Mouse (Mus musculus) hindbrain, embryonic 12.5 days (tissue): Measurements from ENCODE around the gene Mettl13. TPM values are rescaled to one million over a fixed set of nuclear protein-coding genes. Genes with fewer than 3 reads are reported as not detected.

Experiments
- ATAC-seq: fragments of 200-750 bp; cut with Nextera tagmentation; 2 replicates; pipeline ENCODE4 v1.8.0; 2017; ENCODE audit warnings: moderate TSS enrichment; ENCODE audit not compliant: low FRiP score
- H3K27ac ChIP-seq: fragments of 300-500 bp; sonication (generic); 2 replicates; pipeline ENCODE4 v1.5.1; 2016; ENCODE audit warnings: mild to moderate bottlenecking
- H3K27me3 ChIP-seq: fragments of 300-500 bp; sonication (generic); 2 replicates; pipeline ENCODE4 v1.6.1; 2016; ENCODE audit warnings: mild to moderate bottlenecking
- H3K36me3 ChIP-seq: fragments of 300-500 bp; sonication (generic); 2 replicates; pipeline ENCODE4 v1.6.1; 2016; ENCODE audit warnings: mild to moderate bottlenecking
- H3K4me1 ChIP-seq: fragments of 300-500 bp; sonication (generic); 2 replicates; pipeline ENCODE4 v1.6.1; 2016
- H3K4me2 ChIP-seq: fragments of 300-500 bp; sonication (generic); replicated peaks from 2 replicates; pipeline ENCODE4 v1.6.1; 2016; ENCODE audit warnings: mild to moderate bottlenecking
- H3K4me3 ChIP-seq: fragments of 300-500 bp; sonication (generic); 2 replicates; pipeline ENCODE4 v1.5.1; 2016; ENCODE audit warnings: mild to moderate bottlenecking
- H3K9ac ChIP-seq: fragments of 300-500 bp; sonication (generic); 2 replicates; pipeline ENCODE4 v1.6.1; 2016; ENCODE audit warnings: mild to moderate bottlenecking, moderate library complexity
- H3K9me3 ChIP-seq: fragments of 300-500 bp; sonication (generic); replicated peaks from 2 replicates; pipeline ENCODE4 v1.6.1; 2016; ENCODE audit warnings: mild to moderate bottlenecking
- WGBS: fragments of 180-500 bp; shearing (Covaris S2); methylation state at CpG from one replicate; pipeline ENCODE4 v1.1.7; 2016; 5-methylcytosine and 5-hydroxymethylcytosine counted together
- polyA plus RNA-seq: library from polyadenylated mRNA; unstranded; fragments of >200 nt; fragmentation: Nextera tagmentation; extraction: Ambion mirVana; gene quantifications from 2 replicates; pipeline ENCODE4 v1.2.1, GENCODE M21; 2016

The Mettl13 gene
- polyA plus RNA-seq, 1 experiment from 2014 or later = 21.9 TPM

DNA sequence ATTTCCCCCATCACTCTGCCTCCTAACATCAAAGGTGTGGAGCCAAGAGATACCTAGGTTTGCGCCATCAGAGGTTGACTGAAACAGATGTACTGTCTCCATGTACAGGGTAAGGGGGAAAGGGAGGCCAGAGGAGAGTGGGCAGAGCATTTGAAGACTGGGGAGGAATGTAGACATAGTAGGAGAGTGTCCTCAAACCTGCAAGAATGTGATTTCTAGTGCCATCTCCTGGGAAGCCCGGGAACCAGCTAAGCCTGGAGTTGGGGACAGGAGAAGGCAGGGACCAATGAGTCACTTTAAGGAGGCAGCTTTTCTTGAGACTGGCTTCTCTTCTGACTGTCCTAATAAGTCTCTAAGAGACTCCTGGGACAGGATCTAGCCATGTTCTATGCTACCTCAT is 18.7 kb downstream of the Mettl13 start:
- Histone ChIP-seq H3K9ac (no peak overlapping the region), H3K4me3 (no peak overlapping the region), H3K36me3 (peaks cover 33% of the 10 kb centered on the region), H3K4me2 (no peak overlapping the region), H3K27ac (no peak overlapping the region), H3K27me3 (0 out of 2 replicates have a peak, but pooled peaks cover 6% of the 10 kb centered on the region), H3K9me3 (peaks cover 3% of the 10 kb centered on the region), H3K4me1 (no peaks in the 10 kb centered on the region)
- WGBS = 66% methylated on average over 2 of the region's 2 CpGs
- ATAC-seq = no peak

DNA sequence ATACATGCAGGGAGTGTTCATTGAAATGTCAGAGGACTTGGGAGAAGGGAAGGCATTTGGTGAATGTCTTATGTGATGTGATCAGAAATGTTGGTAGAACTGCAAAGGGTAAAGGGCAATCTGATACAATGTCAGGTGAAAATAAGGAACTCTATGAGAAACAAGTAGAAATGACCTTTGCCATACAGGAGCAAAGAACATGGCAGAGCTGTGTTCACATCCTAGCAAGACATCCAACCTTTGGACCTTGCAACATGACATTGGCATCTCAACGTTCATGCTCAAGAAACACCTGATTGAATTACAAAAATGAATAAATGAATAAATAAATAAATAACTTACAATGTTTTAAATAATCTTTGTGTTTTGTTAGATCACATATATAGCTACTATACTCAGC is 33.2 kb downstream of the Mettl13 start:
- Histone ChIP-seq H3K9me3 (no peaks in the 10 kb centered on the region), H3K27me3 (no peaks in the 10 kb centered on the region), H3K4me1 (no peaks in the 10 kb centered on the region), H3K27ac (no peak overlapping the region), H3K9ac (no peak overlapping the region), H3K4me2 (no peak overlapping the region), H3K36me3 (no peaks in the 10 kb centered on the region), H3K4me3 (no peak overlapping the region)
- ATAC-seq = no peak
- WGBS = 83% methylated on average over 1 of the region's 1 CpGs

DNA sequence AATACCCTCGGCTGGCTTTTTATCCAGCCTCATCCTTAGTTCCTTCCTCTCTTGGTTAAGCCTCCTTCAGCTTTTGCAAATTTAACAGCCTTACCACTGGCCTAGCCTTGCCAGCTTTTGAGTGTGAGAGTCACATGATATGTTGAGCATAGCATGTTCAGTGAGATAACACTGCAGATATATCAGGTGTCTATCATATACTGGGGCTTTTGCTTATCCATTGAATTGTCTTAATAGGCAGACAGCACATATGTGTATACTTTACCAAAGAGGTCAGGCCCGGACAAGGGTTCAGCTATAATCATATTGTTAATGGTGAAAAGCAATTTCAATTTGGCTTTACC is 38.4 kb downstream of the Mettl13 start:
- ATAC-seq = no peak

DNA sequence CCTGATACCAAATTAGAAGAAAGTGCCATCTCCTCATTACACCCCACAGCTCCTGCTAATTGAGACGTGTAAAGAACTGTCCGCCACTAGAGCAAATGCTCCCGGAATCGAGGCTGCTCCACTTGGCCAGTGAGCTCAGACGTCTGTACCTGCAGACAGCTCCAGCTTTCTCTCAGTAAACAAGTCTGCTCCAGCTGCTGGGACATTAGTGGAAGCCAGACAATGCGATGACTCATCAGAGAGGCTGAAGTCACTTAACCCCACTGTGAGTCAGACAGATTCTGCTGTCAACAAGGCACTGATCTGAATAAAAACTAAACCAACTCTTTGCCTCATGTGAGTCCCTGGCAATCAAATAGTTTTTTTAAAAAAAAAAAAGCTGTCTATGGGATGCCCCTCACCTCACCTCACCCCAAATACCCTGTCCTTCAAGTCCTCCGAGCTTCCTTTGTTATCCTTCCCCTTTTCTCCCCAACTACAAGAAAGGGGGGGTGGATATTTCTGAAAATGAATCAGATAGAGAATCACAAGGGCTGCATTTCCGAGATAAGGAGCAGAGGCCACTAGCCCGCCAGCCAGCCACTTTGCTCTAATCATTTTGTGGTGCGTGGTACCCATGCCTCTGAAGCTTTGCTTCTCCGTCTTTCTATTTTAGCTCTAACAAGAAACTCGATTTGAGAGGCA is 38.9 kb downstream of the Mettl13 start:
- Histone ChIP-seq H3K27ac (no peak overlapping the region), H3K9me3 (no peaks in the 10 kb centered on the region), H3K27me3 (no peaks in the 10 kb centered on the region), H3K4me1 (no peaks in the 10 kb centered on the region), H3K36me3 (no peaks in the 10 kb centered on the region), H3K4me2 (no peak overlapping the region), H3K9ac (no peak overlapping the region), H3K4me3 (no peak overlapping the region)
- WGBS = 62% methylated on average over 12 of the region's 12 CpGs
- no peak for ATAC-seq

More for the DNA sequence above, 38.4 kb downstream of the Mettl13 start:
- WGBS = 84% methylated on average over 2 of the region's 2 CpGs
- no peaks in the 10 kb centered on the region for H3K9me3 ChIP-seq
- no peaks in the 10 kb centered on the region for H3K4me1 ChIP-seq
- H3K36me3 ChIP-seq = no peaks in the 10 kb centered on the region
- no peak overlapping the region for H3K4me3 ChIP-seq
- no peak overlapping the region for H3K27ac ChIP-seq
- H3K4me2 ChIP-seq = no peak overlapping the region
- no peaks in the 10 kb centered on the region for H3K27me3 ChIP-seq
- no peak overlapping the region for H3K9ac ChIP-seq

DNA sequence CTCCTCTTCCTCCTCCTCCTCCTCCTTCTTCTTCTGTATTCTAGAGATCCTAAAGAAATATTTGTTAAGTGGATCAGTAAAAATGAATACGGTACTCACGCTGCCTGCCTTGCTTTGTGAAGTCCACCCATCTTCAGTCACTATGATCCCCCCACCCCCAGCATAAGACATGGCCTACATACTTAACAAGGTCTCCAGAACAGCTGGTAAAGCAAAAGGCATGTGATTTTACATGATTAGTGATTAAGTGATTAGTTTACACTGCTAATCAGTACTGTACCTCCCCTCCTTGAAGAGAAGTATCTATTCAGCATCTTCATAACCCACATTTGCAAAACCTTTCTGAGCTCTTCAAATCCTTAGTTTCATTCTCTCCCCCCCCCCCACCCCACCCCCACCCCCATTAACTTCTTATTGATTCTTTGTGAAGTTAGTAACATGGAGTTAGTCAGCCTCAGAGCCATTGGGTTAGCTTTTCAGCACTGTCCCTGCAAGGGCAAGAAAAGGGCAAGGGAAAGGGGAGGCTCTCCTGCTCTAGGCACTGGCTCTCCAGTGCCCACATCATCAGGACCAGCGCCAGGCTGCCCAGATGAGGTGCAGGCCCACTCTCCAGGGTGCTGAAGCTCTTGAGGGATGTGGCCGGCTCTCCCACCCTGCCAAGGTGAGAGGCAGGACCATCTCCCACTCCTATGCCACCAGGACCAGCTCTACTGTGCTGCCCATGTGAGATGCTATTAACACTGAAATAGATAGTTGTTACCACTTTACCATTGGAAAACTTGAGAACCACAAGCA is 39.9 kb downstream of the Mettl13 start:
- Histone ChIP-seq H3K9me3 (no peaks in the 10 kb centered on the region), H3K4me1 (no peaks in the 10 kb centered on the region), H3K9ac (no peak overlapping the region), H3K27ac (no peak overlapping the region), H3K36me3 (no peaks in the 10 kb centered on the region), H3K4me3 (no peak overlapping the region), H3K4me2 (no peak overlapping the region), H3K27me3 (no peaks in the 10 kb centered on the region)
- no peak for ATAC-seq
- WGBS = 68% methylated on average over 4 of the region's 4 CpGs

DNA sequence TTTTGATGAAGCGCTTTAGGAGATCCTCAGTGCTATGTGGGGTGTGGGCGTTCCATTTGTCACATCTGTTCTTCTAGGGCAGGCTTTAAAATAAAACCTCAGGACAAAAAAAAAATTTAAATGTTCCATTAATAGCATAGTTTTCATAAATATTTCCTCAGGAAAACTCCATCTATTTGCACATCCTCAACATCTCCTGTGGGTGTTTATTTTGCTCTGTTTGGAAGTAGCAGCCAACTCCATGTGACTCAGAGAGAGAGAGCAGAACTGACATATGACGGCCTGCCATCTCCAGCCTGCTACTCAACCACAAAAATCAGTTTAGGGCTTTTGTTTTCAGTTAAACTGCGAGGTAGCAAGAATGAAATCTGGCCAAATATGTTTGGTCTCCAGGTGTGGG is 41.8 kb downstream of the Mettl13 start:
- Histone ChIP-seq H3K36me3 (no peaks in the 10 kb centered on the region), H3K4me1 (no peaks in the 10 kb centered on the region), H3K4me3 (no peak overlapping the region), H3K4me2 (no peak overlapping the region), H3K27ac (no peak overlapping the region), H3K27me3 (no peaks in the 10 kb centered on the region), H3K9ac (no peak overlapping the region), H3K9me3 (no peaks in the 10 kb centered on the region)
- ATAC-seq = no peak
- 87% methylated on average over 4 of the region's 4 CpGs for WGBS

DNA sequence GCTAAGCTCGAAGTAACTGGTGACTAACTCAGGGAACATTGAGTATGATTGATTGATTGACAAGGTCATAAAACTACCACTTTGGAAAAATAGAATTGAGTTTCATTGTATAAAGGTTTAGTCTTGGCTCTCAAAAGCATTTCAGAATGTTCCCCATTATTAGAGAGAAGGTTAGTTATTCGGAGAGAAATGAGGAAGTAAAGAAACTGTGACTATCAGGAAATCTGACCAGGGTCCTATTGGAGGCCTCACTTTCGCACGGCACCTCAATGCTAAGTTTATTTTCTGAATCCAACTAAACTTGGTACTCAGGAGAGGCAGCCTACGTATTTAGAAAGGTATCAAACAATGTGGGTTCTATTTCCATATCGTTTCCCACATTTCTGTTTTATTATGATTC is 42.7 kb downstream of the Mettl13 start:
- Histone ChIP-seq H3K27ac (no peak overlapping the region), H3K9me3 (no peaks in the 10 kb centered on the region), H3K4me2 (no peak overlapping the region), H3K27me3 (no peaks in the 10 kb centered on the region), H3K4me3 (no peak overlapping the region), H3K9ac (no peak overlapping the region), H3K4me1 (no peaks in the 10 kb centered on the region), H3K36me3 (no peaks in the 10 kb centered on the region)
- ATAC-seq = no peak
- WGBS = 88% methylated on average over 6 of the region's 6 CpGs

Other genes with a start within 250 kb of the Mettl13 start
- 25.7 and 28.5 TPM in 2 replicates for gene Dnm3, start 70.5 kb downstream of the Mettl13 start, polyA plus RNA-seq
- gene Vamp4, start 22.0 kb upstream of the Mettl13 start, polyA plus RNA-seq = 68.4 and 74.9 TPM in 2 replicates
- not detected in 2 replicates for gene Myoc, start 90.6 kb upstream of the Mettl13 start, polyA plus RNA-seq
- not detected in 2 replicates for gene Myocos, start 109.7 kb upstream of the Mettl13 start, polyA plus RNA-seq
- gene Prrc2c, start 192.0 kb upstream of the Mettl13 start, polyA plus RNA-seq = 163 and 180 TPM in 2 replicates